Mouse (Mus musculus) embryo, embryonic 11.5 days (tissue): ENCODE data around the gene Cers6.

Experiments used
- DNase-seq: peaks from one replicate; pipeline ENCODE4 v3.0.0-alpha.2; 2012; ENCODE audit warnings: low read depth, low spot score

Cers6 gene

GRCm38 (mm10) chr2:68860904-68861685 lies at the start of gene Cers6:
Cers6 (plus strand) TSS chr2:68861441.
- DNase-seq: peak; percentile 88

DNA sequence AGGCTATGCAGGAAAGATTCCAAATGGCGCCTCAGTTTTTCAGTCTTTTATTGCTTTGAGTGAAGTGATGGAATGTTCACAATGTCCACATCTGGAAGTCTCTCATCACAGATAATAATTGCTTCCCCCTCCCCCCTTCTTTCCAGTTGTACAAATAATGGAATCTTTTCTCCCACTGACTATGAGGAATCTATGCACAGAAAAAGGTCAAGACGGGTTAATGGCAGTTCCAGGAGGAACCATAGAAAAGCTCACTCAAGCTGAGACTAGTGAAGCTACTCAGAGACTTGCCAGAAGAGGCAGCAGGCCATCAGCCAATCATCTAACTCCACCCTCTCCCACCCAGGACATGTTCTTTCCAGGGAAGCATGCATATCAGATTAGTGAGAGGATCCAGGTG lies 46.8 kb upstream of the Cers6 start:
- DNase-seq: peak; percentile 32

- no peak for DNase-seq
Observed at GRCm38 (mm10) chr2:68819040-68819439, 42.2 kb upstream of the Cers6 start.

DNA sequence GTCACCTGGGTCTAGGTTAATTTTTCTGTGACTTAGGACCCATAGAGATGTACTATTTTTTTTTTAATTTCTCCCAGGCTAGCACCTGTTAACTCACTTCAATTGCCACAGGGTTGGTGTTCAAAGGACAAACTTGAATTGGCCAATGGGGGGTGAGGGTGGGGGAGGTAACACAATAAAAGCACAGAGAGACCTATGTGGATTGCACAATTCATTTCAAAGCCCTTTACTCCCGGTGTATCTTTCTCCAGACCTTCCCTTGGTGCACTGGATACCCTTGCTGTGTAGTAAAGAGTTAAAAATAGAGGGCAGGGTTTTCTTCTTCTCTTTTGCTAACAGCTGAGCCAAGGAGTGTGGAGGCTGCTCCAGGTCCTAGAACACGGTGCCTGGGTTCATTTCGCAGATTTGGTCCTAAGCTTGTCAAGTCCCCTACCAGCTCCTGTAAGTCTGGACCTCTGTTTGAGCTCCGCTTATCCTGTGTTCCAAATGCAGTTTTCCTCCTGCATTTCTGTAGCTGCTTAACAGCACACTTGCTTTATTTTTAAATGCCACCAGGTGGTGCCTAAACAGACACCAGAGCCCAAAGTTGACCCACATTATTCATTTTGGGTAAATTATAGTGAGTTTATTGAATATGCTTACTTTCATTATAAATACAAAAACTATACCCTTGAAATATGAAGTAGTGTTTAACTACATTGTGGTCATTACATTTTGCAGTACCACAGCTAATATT lies 38.9 kb upstream of the Cers6 start:
- no peak for DNase-seq

DNA sequence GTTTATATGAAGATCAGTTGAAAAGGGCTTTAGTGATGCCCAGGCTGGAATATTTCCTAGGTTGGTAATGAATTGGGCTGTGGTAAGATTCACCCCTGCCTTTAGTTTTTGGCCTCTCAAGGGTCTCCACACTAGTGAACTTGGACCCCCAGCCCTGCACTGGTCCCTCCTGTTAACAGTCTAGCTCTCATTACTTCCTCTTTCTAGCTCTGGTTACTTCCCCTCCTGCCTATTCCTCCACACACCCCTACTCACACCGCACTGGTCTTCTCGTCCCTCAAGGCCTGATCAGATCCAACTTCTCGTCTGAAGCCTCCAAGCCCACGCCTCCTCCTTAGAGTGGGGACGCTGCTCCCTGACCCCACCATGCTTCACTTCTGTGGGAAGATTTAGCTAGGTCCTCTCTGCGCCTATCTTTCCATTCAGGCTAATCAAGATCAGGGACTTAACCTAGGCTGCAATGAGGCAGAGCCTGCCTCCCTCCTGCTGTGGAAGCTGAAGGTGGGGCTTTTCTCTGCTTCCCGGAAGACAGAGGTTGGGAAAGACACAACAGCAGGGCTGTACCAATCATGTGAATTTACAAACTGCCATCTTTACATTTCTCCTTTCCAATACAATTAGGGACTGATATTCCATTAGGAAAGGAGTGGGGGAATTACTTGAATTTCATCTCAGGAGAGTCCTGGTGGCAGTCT lies 35.8 kb upstream of the Cers6 start:
- DNase-seq: no peak

GRCm38 (mm10) chr2:68843330-68843729 lies 17.9 kb upstream of the Cers6 start:
- no peak for DNase-seq

DNA sequence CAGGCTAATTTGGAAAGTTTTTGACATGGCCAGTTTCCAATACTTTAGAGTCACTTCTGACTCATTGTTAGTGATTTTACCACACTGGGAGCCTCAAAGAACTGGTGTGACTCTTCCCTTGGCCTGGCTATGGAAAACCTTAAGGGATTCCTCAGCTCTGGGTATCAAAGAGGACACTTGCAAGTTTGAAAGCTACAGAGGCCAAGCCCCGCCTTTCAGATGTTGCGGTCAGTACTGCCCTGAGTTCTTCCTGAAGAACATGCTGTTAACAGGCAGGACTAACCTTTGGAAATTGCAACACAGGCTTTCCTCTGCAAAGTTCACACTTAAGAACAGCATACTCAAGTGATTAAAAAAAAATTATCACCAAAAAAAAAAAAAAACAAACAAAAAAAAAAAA lies 16.7 kb upstream of the Cers6 start:
- no peak for DNase-seq

GRCm38 (mm10) chr2:68845002-68845740 lies 16.1 kb upstream of the Cers6 start:
- no peak for DNase-seq

- no peak for DNase-seq
Observed at GRCm38 (mm10) chr2:68860391-68860790, 850 bp upstream of the Cers6 start.

DNA sequence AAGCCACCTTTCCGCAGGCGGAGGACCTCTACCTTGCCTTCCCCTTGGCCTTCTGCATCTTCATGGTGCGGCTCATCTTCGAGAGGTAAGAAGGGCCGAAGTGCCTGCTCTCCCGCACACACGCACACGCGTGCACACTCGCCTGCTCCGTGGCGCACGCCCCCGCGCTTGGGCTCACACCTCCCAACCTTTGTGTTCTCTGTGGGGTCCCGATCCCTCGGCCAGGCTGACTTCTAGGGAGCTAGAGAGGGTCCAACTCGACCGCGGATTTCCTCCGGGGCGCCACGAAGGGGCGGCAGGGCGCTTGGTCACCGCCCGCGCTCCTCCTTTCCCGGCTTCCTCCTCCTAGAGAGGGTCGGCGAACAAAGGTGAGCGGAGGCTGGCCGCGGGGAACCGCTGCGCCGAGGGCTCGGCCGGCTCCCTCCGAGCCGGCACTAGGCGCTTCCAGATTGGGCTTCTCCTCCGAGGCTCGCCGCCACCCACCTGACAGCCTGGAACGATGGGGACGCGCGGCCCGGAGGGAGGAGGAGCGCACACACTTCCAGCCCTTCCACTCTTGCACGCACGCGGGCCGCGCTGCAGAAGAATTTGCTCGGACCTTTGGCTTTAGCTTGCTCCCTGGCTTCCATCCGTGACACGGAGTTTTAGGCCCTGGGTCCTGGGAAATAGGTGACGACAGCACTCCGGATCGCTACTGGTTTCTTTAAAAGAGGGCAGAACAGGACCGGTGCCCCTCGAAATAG lies 651 bp downstream of the Cers6 start:
- DNase-seq: peak; percentile 34

DNA sequence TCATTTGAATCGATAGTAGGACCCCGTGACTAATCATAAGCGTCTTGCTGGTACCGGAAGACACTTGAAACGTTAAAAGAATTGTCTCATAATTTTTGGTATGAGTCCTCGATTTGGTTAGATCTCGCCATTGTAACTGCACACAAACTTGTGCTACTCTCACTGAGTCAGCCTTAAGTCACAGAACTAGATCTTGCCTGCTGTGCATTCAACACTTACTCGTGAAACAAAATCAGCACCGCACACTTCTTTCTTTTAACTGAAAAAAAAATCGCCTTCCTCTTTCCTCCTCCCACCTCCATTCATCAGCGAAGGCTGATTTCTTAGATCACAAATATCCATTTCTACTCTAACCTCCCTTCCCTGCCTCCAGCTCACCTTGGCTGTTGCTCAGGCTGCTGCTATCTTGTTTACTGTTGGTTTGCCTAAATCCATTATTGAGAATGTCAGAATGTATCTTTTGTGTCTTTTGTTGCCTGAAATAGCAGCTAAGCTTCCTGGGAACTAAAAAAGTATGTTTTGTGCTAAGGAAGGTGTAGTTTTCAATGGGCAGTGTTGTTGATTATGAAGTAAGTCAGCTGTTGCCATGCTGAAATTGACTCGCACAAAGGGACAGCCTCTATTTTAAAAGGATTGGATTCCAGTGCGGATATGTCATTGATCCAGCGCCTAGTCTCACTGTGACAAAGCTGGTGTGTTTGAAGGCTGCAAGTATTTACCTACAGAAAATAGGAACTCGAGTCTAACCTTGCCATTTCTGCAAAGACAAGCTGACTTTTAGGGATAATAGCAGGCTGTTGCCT lies 1.4 kb downstream of the Cers6 start:
- DNase-seq: no peak

DNA sequence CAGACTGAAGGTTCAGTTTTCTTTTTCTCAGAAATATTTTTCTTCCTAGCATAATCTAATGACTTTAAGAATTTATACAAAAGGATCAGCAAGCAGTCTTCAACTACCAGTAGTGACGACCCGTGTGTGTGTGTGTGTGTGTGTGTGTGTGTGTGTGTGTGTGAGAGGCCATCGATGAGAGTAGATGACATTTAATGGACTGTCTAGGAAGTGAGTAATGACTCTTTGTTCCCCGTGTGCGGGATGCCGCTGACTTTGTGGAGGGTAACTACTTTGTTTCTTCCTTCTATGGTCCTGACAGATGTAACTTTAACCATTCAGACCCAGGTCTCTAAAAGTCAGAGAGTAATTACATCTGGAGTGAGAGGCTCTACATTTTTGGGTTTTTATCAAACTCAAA lies 2.3 kb downstream of the Cers6 start:
- no peak for DNase-seq

- no peak for DNase-seq
Observed at GRCm38 (mm10) chr2:68864366-68864765, 3.1 kb downstream of the Cers6 start.

GRCm38 (mm10) chr2:68867148-68867547 lies 5.9 kb downstream of the Cers6 start:
- no peak for DNase-seq

- DNase-seq: no peak
Observed at GRCm38 (mm10) chr2:68870999-68871780, 9.9 kb downstream of the Cers6 start.

DNA sequence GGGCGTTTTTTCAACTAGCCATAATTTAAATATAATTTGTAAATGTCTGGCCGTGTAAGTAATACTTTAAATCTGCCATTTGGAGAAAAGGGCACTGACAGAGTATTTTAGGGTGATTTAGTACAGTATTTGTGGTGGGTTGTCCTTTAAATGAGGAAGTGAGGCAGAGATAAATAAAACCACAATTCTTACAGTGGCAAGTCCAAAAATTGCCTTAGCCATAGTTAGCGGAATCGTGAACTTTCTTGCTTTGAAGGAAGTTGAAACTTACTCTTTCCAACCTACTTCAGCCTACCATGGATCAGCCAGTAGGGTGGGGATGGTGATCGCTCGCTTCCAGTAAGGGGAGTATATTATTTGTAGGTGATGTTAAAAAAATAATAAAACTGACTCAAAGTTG lies 11.8 kb downstream of the Cers6 start:
- DNase-seq: no peak

DNA sequence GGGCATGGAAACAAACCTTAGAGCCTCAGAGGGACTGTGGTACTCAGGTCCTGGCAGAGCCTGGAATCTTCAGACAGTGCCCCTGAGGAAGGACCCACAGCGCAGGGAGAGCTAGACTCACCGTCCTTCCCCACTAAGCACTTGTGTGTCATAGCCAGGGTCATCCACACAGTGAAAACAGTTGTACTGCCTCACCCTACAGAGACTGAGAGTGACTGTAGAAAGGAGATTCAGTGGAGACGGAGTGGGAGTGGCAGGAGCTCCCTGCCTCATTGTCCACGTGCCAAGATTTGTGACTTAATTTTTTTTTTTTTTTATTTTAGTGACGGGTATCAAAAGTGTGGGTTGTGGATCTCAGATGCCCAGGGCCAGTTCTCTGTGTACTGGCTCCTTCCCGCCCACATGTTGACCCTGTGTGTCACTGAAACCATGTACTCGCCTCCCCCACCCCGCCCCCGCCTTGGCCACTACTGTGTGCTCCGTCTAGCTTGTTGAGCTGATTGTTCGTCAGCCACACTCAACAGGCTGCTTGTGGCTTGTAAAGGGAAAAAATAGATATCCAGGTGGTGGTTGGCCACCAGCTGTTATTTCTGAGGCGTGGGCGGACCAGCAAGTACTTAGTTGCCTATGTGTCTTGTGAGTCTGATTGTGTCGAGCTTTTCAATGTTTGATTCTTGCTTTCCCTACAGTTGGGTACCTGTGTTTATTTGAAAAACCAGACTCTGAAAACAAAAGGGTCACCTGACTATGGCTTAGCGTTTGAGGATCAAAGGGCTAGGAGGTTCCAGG lies 12.6 kb downstream of the Cers6 start:
- no peak for DNase-seq

DNA sequence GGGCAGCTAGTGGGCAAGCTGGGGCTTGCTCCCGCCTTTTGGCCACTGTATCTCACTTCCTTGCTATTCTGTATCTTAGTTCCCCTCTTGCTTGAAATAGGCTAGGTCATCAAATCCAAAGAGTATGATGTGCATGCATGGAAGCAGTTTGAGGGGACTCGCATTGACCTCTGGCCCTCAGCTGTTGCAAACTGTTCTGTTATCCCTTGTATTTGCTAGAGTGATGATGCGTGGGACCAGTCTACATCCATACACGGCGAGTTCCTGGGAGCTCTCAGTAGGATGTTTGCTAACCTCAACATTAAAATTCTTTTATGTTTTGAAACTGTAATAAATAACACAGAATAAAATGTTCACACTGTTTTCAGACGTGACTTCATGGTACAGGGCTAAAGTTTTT lies 13.3 kb downstream of the Cers6 start:
- DNase-seq: no peak
